Mouse (Mus musculus): ENCODE data around the gene Olfr799.

The Olfr799 gene

DNA sequence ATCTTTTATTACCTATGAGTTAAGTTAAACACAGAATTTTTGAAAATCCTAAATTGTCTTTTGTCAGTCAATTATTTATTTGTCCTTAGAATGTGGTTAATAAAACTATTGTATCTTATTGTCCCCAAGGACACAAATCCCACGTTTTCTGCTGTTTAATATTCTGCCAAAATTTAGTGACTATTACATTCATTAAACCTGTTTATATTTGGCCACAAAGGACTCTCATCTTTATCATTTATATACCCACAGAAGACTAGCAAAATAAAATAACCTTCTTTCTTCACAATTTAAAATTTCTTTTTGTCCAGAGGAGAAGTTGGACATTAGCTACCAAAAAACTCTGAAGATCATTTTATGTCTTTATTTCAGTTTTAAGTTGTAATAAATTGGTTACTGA, at the start of gene Olfr799:
Olfr799 (plus strand) TSS at position 301 of the 400 bp plus-strand sequence.
- no peak for DNase-seq

DNA sequence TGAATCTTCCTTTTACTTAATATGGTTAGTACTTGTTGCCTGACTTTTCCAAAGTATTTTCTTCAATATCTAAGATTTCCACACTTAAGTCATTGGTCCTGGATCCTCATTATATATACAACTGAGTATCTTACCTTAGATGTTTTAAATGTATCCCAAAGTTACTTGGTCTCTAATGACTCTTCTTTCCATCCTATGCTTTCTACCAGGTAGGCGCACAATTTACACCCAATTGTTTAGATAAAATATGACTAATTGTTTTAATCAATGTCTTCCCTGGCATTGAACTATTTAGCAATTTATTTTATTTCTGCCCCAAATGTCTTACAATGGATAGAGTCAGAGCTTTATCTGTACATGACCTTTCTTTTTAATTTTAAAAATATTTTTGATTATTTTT, 24.8 kb upstream of the Olfr799 start, which contains the start of gene Olfr796:
Olfr796 (minus strand) TSS at position 101 of the 400 bp plus-strand sequence.
- DNase-seq, result no peak

DNA sequence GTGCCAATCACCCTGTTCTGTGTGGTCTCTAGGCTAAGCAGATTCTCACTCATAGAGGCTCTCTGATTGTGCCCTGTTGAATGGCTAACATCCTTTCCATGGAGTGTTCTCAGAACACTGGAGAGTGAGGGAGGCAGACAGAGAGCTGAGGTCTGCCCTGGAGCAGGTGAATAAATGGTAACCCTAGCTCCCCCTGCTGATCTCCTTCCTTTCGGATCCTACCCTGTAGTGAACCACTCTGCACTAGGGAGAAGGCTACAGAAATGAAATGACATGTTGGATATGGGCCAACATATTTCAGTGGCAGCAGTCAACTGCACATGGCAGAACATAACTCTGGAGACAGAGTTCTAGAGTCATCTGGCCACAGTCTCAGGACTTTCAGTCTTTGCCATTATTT, 15.6 kb upstream of the Olfr799 start:
- no peak for DNase-seq

DNA sequence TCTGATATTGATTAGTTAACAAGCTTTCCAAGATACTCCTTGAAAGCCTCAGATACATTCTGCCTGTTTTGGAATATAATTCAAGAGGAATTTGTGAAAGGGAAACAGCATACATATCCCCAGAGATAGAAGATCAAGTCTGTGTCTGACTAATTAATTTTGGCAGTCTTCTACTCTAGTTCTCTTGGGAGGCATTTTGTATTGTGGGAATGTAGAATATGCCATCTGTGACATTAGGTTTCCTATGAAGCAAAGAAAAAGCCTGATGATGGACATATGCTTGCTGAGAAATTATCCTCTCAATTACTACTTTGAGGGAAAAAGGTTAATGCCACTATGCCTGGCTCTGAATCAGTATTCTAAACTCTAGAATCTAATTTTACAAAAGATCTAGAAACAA, 14.0 kb upstream of the Olfr799 start:
- no peak for DNase-seq

DNA sequence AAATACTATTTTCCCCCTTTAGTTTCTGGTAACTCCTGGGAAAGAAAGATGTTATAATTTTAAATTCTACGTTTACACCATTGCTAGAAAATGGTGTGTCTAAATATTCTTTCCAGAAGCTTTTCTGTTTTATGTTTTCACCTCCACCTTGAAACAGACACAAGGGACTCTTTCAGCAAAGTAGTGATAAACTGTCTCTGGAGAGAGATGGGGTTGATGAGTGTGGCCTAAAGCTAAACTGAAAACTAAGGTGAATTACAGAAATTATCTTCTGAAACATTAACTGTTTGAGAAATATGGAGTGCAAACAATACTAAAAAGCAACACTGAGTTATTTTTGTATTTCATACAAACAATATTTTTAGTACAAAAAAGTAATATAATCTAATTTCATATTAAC, 9.4 kb upstream of the Olfr799 start, which contains the start of gene Olfr798:
Olfr798 (minus strand) TSS at position 101 of the 400 bp plus-strand sequence.
- no peak for DNase-seq

DNA sequence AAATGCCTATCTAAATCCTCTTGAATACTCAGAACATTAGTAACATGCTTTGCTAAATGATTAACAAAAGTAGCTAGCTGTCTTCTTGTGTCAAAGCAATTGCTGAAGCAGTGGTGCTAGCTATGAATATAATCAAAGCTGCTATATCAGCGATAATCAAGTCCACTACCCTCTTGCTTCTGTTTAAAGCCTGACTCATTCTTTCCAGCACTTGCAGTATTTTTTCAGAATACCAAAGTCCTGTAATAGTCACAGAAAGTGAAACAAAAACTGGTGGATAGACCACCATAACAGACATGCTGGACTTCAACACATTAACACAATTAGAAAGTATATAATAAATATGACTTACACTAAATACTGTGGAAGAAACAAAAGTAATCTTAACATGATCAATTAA, 14.5 kb downstream of the Olfr799 start:
- DNase-seq, result no peak

DNA sequence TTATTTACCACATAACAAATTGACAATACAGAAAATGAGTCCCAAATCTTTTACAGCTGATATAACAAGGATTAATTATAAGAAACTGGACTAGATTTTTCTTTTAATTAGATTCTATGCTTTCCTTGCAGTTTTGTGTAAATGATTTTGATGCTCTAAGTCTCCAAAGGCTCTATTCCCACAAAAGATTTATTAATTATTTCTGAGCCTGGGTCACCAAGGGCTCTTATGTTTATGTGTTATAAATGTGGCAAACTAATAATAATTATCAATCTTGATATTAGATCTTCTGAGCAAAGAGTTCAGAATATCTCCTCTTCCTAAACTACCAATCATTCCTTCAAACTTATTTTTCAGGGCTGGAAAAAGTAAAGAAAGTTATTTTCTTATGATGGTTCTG, 20.1 kb downstream of the Olfr799 start, which contains the start of gene Olfr800:
Olfr800 (plus strand) TSS at position 301 of the 400 bp plus-strand sequence.
- DNase-seq, result no peak

DNA sequence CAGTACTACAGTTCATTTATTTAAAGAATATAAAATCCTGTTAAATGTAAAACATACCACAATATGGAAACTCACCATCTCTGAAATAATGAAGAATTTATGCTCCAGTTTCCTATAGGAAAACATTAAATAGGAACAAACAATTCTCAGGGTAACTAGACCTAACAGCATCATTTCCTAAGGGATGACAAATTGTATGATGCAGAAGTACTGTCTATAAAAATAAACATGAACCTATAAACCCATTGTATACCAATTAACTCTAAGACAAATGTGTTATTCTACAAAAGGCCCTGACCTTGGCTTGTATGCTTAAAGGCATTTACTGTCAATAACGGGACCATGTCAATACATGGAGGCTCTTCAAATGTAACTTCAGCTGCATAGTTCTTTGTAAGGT, 36.5 kb downstream of the Olfr799 start, which contains the start of gene Olfr801:
Olfr801 (minus strand) TSS at position 101 of the 400 bp plus-strand sequence.
- DNase-seq, result no peak

DNA sequence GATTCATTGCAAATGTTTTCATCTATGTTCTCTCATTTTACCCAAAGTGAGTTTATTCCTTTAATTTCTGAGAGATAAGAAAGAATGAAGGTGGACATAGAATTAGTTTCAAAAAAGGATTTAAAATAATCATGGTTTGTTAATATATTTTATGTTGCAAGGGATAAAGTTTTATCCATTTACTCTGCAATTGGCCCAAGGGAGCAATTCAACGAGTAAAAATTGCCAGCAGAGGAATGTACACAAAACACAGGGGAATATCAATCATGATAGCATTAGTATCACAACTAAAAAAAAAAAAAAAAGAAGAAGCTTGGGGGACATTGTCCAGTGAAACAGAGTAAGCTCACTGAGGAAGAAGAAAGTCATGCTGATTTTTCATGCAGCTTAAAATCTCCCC, 50.8 kb downstream of the Olfr799 start, which contains the start of gene Olfr802:
Olfr802 (minus strand) TSS at position 101 of the 400 bp plus-strand sequence.
- no peak for DNase-seq

DNA sequence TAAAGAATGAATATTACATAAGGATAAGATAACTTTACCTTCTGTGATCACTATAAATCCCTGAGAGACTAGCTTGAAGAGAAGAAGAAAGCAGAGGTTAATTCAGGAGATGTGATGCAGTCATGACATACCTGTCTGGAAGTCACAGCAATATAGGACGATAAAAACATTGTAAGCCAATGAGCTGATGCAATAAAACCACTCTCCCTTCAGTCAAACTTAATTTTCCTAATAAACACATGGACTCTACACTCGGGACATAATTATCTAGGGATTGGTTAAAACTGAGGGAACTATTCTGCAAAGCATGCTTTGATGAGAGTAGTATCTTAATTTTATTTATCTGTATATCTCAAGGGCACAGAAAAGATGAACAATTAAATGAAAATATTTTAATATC, 56.9 kb downstream of the Olfr799 start, which contains the start of gene Olfr803:
Olfr803 (minus strand) TSS at position 101 of the 400 bp plus-strand sequence.
- DNase-seq, result no peak

Measured in kidney, postnatal 36 days (tissue).